Mouse (Mus musculus): ENCODE data around the gene Gpr161. TPM values are rescaled to one million over a fixed set of nuclear protein-coding genes. Genes with fewer than 3 reads are reported as not detected.

The Gpr161 gene
- polyA plus RNA-seq (2012; rRNA removed): 0.99 and 1.3 TPM in 2 replicates

- TF ChIP-seq POLR2A (IDR thresholded peaks at IDR 0.05; ENCODE audit: control insufficient read depth, extremely low read depth, insufficient read depth, low read length, poor library complexity): no peak
- no peak for TF ChIP-seq CTCF (IDR thresholded peaks at IDR 0.05; ENCODE audit: borderline replicate concordance, control insufficient read depth, extremely low read depth, insufficient read depth, low read length, poor library complexity)
- no peak for DNase-seq
- no peak within 1 kb of the TSS for H3K4me3 ChIP-seq (ENCODE audit: control insufficient read depth, insufficient read depth, low read length)
- H3K4me1 ChIP-seq (replicated peaks; ENCODE audit: control insufficient read depth, insufficient read depth, low read length): no peaks in the 10 kb centered on the region
- H3K36me3 ChIP-seq (ENCODE audit: control insufficient read depth, insufficient read depth, low read length): no peaks in the 10 kb centered on the region
- 93% methylated on average over 1 of the region's 1 CpGs for WGBS
- H3K27me3 ChIP-seq (ENCODE audit: control insufficient read depth, insufficient read depth, low read length): no peaks in the 10 kb centered on the region
- H3K27ac ChIP-seq (ENCODE audit: control insufficient read depth, insufficient read depth, low read length): no peak within 1 kb of the TSS
These were observed at the start of gene Gpr161 for GRCm38 (mm10) chr1:165295489-165295888. Gpr161 (plus strand) TSS chr1:165295789.

- Histone ChIP-seq H3K36me3 (ENCODE audit: control insufficient read depth, insufficient read depth, low read length) (no peaks in the 10 kb centered on the region), H3K27me3 (ENCODE audit: control insufficient read depth, insufficient read depth, low read length) (no peaks in the 10 kb centered on the region), H3K4me3 (ENCODE audit: control insufficient read depth, insufficient read depth, low read length) (no peak overlapping the region), H3K4me1 (replicated peaks; ENCODE audit: control insufficient read depth, insufficient read depth, low read length) (no peaks in the 10 kb centered on the region), H3K27ac (ENCODE audit: control insufficient read depth, insufficient read depth, low read length) (no peak overlapping the region)
- DNase-seq: no peak
- no peak for TF ChIP-seq POLR2A (IDR thresholded peaks at IDR 0.05; ENCODE audit: control insufficient read depth, extremely low read depth, insufficient read depth, low read length, poor library complexity)
- no peak for TF ChIP-seq CTCF (IDR thresholded peaks at IDR 0.05; ENCODE audit: borderline replicate concordance, control insufficient read depth, extremely low read depth, insufficient read depth, low read length, poor library complexity)
- WGBS: 93% methylated on average over 5 of the region's 5 CpGs
These were observed 49.0 kb upstream of the Gpr161 start for GRCm38 (mm10) chr1:165246587-165246986.

DNA sequence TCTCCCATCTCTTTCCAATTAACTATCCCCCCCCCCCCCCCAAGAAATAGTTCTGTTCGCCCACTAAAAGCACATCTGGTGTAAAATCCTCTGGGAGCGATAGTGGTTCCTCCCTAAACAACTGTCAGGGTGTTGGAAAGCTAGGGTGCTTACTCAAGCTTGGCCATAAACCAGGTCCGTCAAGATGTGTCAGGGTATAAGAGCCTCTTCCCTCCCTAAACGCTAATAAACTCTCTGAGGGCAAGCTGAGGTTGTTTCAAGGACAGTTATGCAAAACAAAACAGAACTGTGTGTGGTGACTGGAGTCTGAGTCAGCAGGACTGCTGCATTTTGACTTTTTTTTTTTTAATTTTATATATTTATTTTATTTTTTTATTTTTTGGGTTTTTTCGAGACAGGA, 48.5 kb upstream of the Gpr161 start:
- Histone ChIP-seq H3K36me3 (ENCODE audit: control insufficient read depth, insufficient read depth, low read length) (no peaks in the 10 kb centered on the region), H3K4me1 (replicated peaks; ENCODE audit: control insufficient read depth, insufficient read depth, low read length) (no peaks in the 10 kb centered on the region), H3K4me3 (ENCODE audit: control insufficient read depth, insufficient read depth, low read length) (no peak overlapping the region), H3K27me3 (ENCODE audit: control insufficient read depth, insufficient read depth, low read length) (no peaks in the 10 kb centered on the region), H3K27ac (ENCODE audit: control insufficient read depth, insufficient read depth, low read length) (no peak overlapping the region)
- WGBS: 90% methylated on average over 5 of the region's 5 CpGs
- DNase-seq: no peak
- TF ChIP-seq CTCF (IDR thresholded peaks at IDR 0.05; ENCODE audit: borderline replicate concordance, control insufficient read depth, extremely low read depth, insufficient read depth, low read length, poor library complexity) (no peak), POLR2A (IDR thresholded peaks at IDR 0.05; ENCODE audit: control insufficient read depth, extremely low read depth, insufficient read depth, low read length, poor library complexity) (no peak)

DNA sequence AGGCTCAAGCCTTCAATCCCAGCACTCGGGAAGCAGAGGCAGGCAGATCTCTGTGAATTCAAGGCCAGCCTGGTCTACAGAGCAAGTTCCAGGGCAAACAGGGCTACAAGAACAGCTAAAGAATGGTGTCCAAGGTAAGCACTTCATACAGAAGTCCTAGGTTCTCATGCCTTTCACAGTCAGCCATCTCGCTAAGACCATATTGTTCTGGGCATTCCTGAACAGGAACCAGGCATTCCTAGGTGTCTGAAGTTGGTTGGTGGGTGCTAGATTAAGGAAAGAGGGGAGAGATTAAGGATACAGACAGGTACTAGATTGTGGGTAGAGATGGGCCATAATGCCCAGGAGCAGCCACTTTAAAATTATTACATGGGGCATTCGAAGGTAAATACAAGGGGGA, 47.8 kb upstream of the Gpr161 start:
- Histone ChIP-seq H3K36me3 (ENCODE audit: control insufficient read depth, insufficient read depth, low read length) (no peaks in the 10 kb centered on the region), H3K4me3 (ENCODE audit: control insufficient read depth, insufficient read depth, low read length) (no peak overlapping the region), H3K27me3 (ENCODE audit: control insufficient read depth, insufficient read depth, low read length) (no peaks in the 10 kb centered on the region), H3K27ac (ENCODE audit: control insufficient read depth, insufficient read depth, low read length) (no peak overlapping the region), H3K4me1 (replicated peaks; ENCODE audit: control insufficient read depth, insufficient read depth, low read length) (no peaks in the 10 kb centered on the region)
- no peak for DNase-seq
- 88% methylated on average over 3 of the region's 3 CpGs for WGBS
- TF ChIP-seq CTCF (IDR thresholded peaks at IDR 0.05; ENCODE audit: borderline replicate concordance, control insufficient read depth, extremely low read depth, insufficient read depth, low read length, poor library complexity): no peak
- no peak for TF ChIP-seq POLR2A (IDR thresholded peaks at IDR 0.05; ENCODE audit: control insufficient read depth, extremely low read depth, insufficient read depth, low read length, poor library complexity)

DNA sequence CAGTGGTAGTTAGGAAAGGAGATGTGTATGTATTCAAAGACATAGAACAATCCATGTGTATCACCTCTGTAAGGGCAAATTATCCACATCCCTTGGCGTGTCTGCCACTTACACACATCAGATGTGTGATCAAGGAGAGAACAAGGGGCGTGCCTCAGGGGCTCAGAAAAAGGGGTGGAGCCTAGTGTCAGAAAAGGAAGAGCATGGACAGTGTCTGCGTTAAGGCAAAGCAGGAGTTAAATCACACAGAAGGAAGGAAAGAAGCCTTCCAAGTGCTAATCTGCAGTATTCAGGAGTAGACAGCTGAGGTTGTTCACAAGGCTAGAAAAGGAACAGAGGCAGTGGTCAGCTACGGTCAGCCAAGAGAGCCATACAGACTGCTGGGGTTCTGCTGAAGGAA, 46.7 kb upstream of the Gpr161 start:
- 73% methylated on average over 4 of the region's 4 CpGs for WGBS
- Histone ChIP-seq H3K27ac (ENCODE audit: control insufficient read depth, insufficient read depth, low read length) (no peak overlapping the region), H3K27me3 (ENCODE audit: control insufficient read depth, insufficient read depth, low read length) (no peaks in the 10 kb centered on the region), H3K4me3 (ENCODE audit: control insufficient read depth, insufficient read depth, low read length) (no peak overlapping the region), H3K36me3 (ENCODE audit: control insufficient read depth, insufficient read depth, low read length) (no peaks in the 10 kb centered on the region), H3K4me1 (replicated peaks; ENCODE audit: control insufficient read depth, insufficient read depth, low read length) (no peaks in the 10 kb centered on the region)
- TF ChIP-seq POLR2A (IDR thresholded peaks at IDR 0.05; ENCODE audit: control insufficient read depth, extremely low read depth, insufficient read depth, low read length, poor library complexity) (no peak), CTCF (IDR thresholded peaks at IDR 0.05; ENCODE audit: borderline replicate concordance, control insufficient read depth, extremely low read depth, insufficient read depth, low read length, poor library complexity) (no peak)
- DNase-seq: no peak

- Histone ChIP-seq H3K27ac (ENCODE audit: control insufficient read depth, insufficient read depth, low read length) (no peak overlapping the region), H3K36me3 (ENCODE audit: control insufficient read depth, insufficient read depth, low read length) (no peaks in the 10 kb centered on the region), H3K4me3 (ENCODE audit: control insufficient read depth, insufficient read depth, low read length) (no peak overlapping the region), H3K4me1 (replicated peaks; ENCODE audit: control insufficient read depth, insufficient read depth, low read length) (no peaks in the 10 kb centered on the region), H3K27me3 (ENCODE audit: control insufficient read depth, insufficient read depth, low read length) (no peaks in the 10 kb centered on the region)
- 85% methylated on average over 2 of the region's 2 CpGs for WGBS
- TF ChIP-seq CTCF (IDR thresholded peaks at IDR 0.05; ENCODE audit: borderline replicate concordance, control insufficient read depth, extremely low read depth, insufficient read depth, low read length, poor library complexity): no peak
- DNase-seq: no peak
These were observed 45.0 kb upstream of the Gpr161 start for GRCm38 (mm10) chr1:165250546-165250945.

DNA sequence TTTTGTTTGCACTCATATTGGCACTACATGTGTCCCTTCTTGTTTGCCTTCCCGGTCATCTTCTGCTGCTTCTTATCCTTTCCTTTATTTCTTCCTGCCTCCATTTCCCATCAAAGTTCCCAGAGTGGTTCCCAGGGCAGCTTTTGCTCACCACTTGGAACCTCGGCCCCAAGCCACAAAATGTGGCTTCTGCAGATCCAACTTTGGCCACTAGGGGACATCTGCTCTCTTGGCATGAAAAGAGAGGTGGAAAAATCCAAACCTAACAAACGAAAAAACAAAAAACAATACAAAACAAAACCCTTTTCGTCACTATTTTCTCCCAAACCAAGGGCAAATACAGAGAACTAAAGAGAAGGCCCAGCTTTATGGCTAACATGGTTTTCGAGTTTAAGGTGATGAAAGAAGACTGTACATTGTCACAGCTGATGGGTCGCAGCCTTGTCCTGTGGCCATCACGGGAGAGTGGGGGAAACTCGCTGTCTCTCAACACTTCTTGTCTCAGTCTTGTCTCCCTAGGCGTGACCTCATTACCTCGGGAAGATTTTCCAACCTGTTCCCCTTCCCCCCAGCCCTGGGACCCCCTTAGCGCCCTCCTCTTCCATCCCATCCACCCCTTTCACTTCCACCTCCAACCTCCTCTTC, 43.4 kb upstream of the Gpr161 start:
- peak; percentile 35; the same call in 1 of the 2 replicates for TF ChIP-seq CTCF (IDR thresholded peaks at IDR 0.05; ENCODE audit: borderline replicate concordance, control insufficient read depth, extremely low read depth, insufficient read depth, low read length, poor library complexity)
- TF ChIP-seq POLR2A (IDR thresholded peaks at IDR 0.05; ENCODE audit: control insufficient read depth, extremely low read depth, insufficient read depth, low read length, poor library complexity): no peak
- Histone ChIP-seq H3K27me3 (ENCODE audit: control insufficient read depth, insufficient read depth, low read length) (no peaks in the 10 kb centered on the region), H3K27ac (ENCODE audit: control insufficient read depth, insufficient read depth, low read length) (no peak overlapping the region), H3K4me3 (ENCODE audit: control insufficient read depth, insufficient read depth, low read length) (no peak overlapping the region), H3K4me1 (replicated peaks; ENCODE audit: control insufficient read depth, insufficient read depth, low read length) (no peaks in the 10 kb centered on the region), H3K36me3 (ENCODE audit: control insufficient read depth, insufficient read depth, low read length) (no peaks in the 10 kb centered on the region)
- 51% methylated on average over 11 of the region's 11 CpGs for WGBS
- DNase-seq: peak; percentile 42
